Mouse (Mus musculus): ENCODE measurements at regions not wholly inside any gene's neighbourhood (a gene's known extent, or its start where the extent isn't known, plus 50 kb on each side); places are given as distances from the start of the nearest gene placed in this dataset.

GRCm38 (mm10) chr15:56378511-56378910 is 1098.9 kb downstream of the Slc22a22 start:
- Histone ChIP-seq H3K4me3 (ENCODE audit: low read depth, low read length) (no peak overlapping the region), H3K27ac (ENCODE audit: low read depth) (no peak overlapping the region), H3K9me3 (ENCODE audit: low read length) (no peaks in the 10 kb centered on the region), H3K9ac (replicated peaks) (no peak overlapping the region), H3K36me3 (replicated peaks; ENCODE audit: insufficient read depth, low read length) (no peaks in the 10 kb centered on the region), H3K27me3 (ENCODE audit: insufficient read depth, low read length) (no peaks in the 10 kb centered on the region), H3K4me1 (ENCODE audit: insufficient read depth) (no peaks in the 10 kb centered on the region), H3K4me2 (ENCODE audit: low read depth, low read length) (no peak overlapping the region)
- no peak for DNase-seq
- TF ChIP-seq EP300 (IDR thresholded peaks at IDR 0.05; ENCODE audit: low read depth), result no peak
- TF ChIP-seq CTCF (IDR thresholded peaks at IDR 0.05; ENCODE audit: low read depth), result no peak
- no peak for ATAC-seq
- 63% methylated on average over 1 of the region's 1 CpGs for WGBS (ENCODE audit: insufficient replicate concordance)

GRCm38 (mm10) chr15:56350903-56351302 is 1126.5 kb downstream of the Slc22a22 start:
- TF ChIP-seq CTCF (IDR thresholded peaks at IDR 0.05; ENCODE audit: low read depth), result no peak
- no peak for TF ChIP-seq EP300 (IDR thresholded peaks at IDR 0.05; ENCODE audit: low read depth)
- H3K27ac ChIP-seq (ENCODE audit: low read depth), result no peak overlapping the region
- no peak overlapping the region for H3K4me3 ChIP-seq (ENCODE audit: low read depth, low read length)
- no peaks in the 10 kb centered on the region for H3K4me1 ChIP-seq (ENCODE audit: insufficient read depth)
- no peak for DNase-seq
- no peaks in the 10 kb centered on the region for H3K27me3 ChIP-seq (ENCODE audit: insufficient read depth, low read length)
- WGBS (ENCODE audit: insufficient replicate concordance), result 59% methylated on average over 5 of the region's 5 CpGs
- H3K4me2 ChIP-seq (ENCODE audit: low read depth, low read length), result no peak overlapping the region
- H3K36me3 ChIP-seq (replicated peaks; ENCODE audit: insufficient read depth, low read length), result no peaks in the 10 kb centered on the region
- no peak overlapping the region for H3K9ac ChIP-seq (replicated peaks)
- ATAC-seq, result no peak
- H3K9me3 ChIP-seq (ENCODE audit: low read length), result no peaks in the 10 kb centered on the region

- Histone ChIP-seq H3K4me3 (ENCODE audit: low read depth, low read length) (no peak overlapping the region), H3K27ac (ENCODE audit: low read depth) (no peak overlapping the region), H3K9ac (replicated peaks) (no peak overlapping the region), H3K4me2 (ENCODE audit: low read depth, low read length) (no peak overlapping the region), H3K36me3 (replicated peaks; ENCODE audit: insufficient read depth, low read length) (no peaks in the 10 kb centered on the region), H3K27me3 (ENCODE audit: insufficient read depth, low read length) (no peaks in the 10 kb centered on the region), H3K4me1 (ENCODE audit: insufficient read depth) (no peaks in the 10 kb centered on the region), H3K9me3 (ENCODE audit: low read length) (no peaks in the 10 kb centered on the region)
- ATAC-seq (no peak), DNase-seq (no peak)
- 70% methylated on average over 2 of the region's 2 CpGs for WGBS (ENCODE audit: insufficient replicate concordance)
- TF ChIP-seq EP300 (IDR thresholded peaks at IDR 0.05; ENCODE audit: low read depth) (no peak), CTCF (IDR thresholded peaks at IDR 0.05; ENCODE audit: low read depth) (no peak)
Observed at GRCm38 (mm10) chr15:56346111-56346510, 1131.3 kb downstream of the Slc22a22 start.

GRCm38 (mm10) chr15:56344973-56345372 is 1132.5 kb downstream of the Slc22a22 start:
- no peak overlapping the region for H3K4me3 ChIP-seq (ENCODE audit: low read depth, low read length)
- no peaks in the 10 kb centered on the region for H3K4me1 ChIP-seq (ENCODE audit: insufficient read depth)
- no peaks in the 10 kb centered on the region for H3K36me3 ChIP-seq (replicated peaks; ENCODE audit: insufficient read depth, low read length)
- no peak for ATAC-seq
- H3K9ac ChIP-seq (replicated peaks), result no peak overlapping the region
- H3K27ac ChIP-seq (ENCODE audit: low read depth), result no peak overlapping the region
- no peak for TF ChIP-seq EP300 (IDR thresholded peaks at IDR 0.05; ENCODE audit: low read depth)
- TF ChIP-seq CTCF (IDR thresholded peaks at IDR 0.05; ENCODE audit: low read depth), result no peak
- H3K4me2 ChIP-seq (ENCODE audit: low read depth, low read length), result no peak overlapping the region
- H3K9me3 ChIP-seq (ENCODE audit: low read length), result no peaks in the 10 kb centered on the region
- no peak for DNase-seq
- WGBS (ENCODE audit: insufficient replicate concordance), result 63% methylated on average over 2 of the region's 2 CpGs
- H3K27me3 ChIP-seq (ENCODE audit: insufficient read depth, low read length), result no peaks in the 10 kb centered on the region

GRCm38 (mm10) chr15:56344304-56344932 is 1133.0 kb downstream of the Slc22a22 start:
- no peak overlapping the region for H3K4me2 ChIP-seq (ENCODE audit: low read depth, low read length)
- no peaks in the 10 kb centered on the region for H3K36me3 ChIP-seq (replicated peaks; ENCODE audit: insufficient read depth, low read length)
- TF ChIP-seq EP300 (IDR thresholded peaks at IDR 0.05; ENCODE audit: low read depth), result no peak
- TF ChIP-seq CTCF (IDR thresholded peaks at IDR 0.05; ENCODE audit: low read depth), result peak; percentile 36; the same call in 1 of the 2 replicates
- H3K27me3 ChIP-seq (ENCODE audit: insufficient read depth, low read length), result no peaks in the 10 kb centered on the region
- DNase-seq (no peak), ATAC-seq (no peak)
- WGBS (ENCODE audit: insufficient replicate concordance), result 50% methylated on average over 4 of the region's 4 CpGs
- H3K9ac ChIP-seq (replicated peaks), result no peak overlapping the region
- no peaks in the 10 kb centered on the region for H3K9me3 ChIP-seq (ENCODE audit: low read length)
- H3K4me3 ChIP-seq (ENCODE audit: low read depth, low read length), result no peak overlapping the region
- no peaks in the 10 kb centered on the region for H3K4me1 ChIP-seq (ENCODE audit: insufficient read depth)
- H3K27ac ChIP-seq (ENCODE audit: low read depth), result no peak overlapping the region

GRCm38 (mm10) chr15:56337879-56338278 is 1139.5 kb downstream of the Slc22a22 start:
- H3K27ac ChIP-seq (ENCODE audit: low read depth), result no peak overlapping the region
- H3K4me2 ChIP-seq (ENCODE audit: low read depth, low read length), result no peak overlapping the region
- no peaks in the 10 kb centered on the region for H3K27me3 ChIP-seq (ENCODE audit: insufficient read depth, low read length)
- no peaks in the 10 kb centered on the region for H3K4me1 ChIP-seq (ENCODE audit: insufficient read depth)
- no peak overlapping the region for H3K4me3 ChIP-seq (ENCODE audit: low read depth, low read length)
- no peaks in the 10 kb centered on the region for H3K9me3 ChIP-seq (ENCODE audit: low read length)
- H3K9ac ChIP-seq (replicated peaks), result no peak overlapping the region
- WGBS (ENCODE audit: insufficient replicate concordance), result 46% methylated on average over 5 of the region's 5 CpGs
- H3K36me3 ChIP-seq (replicated peaks; ENCODE audit: insufficient read depth, low read length), result no peaks in the 10 kb centered on the region
- ATAC-seq (no peak), DNase-seq (no peak)
- no peak for TF ChIP-seq CTCF (IDR thresholded peaks at IDR 0.05; ENCODE audit: low read depth)
- TF ChIP-seq EP300 (IDR thresholded peaks at IDR 0.05; ENCODE audit: low read depth), result no peak
